Mouse (Mus musculus) G1E (cell line): ENCODE measurements around the gene Thbd. TPM values are rescaled to one million over a fixed set of nuclear protein-coding genes. Genes with fewer than 3 reads are reported as not detected.

ENCODE experiments used
- ATAC-seq: 2 replicates; pipeline ENCODE4 v1.8.0; 2016; ENCODE audit warnings: mild to moderate bottlenecking; ENCODE audit not compliant: insufficient number of reproducible peaks, poor library complexity, low FRiP score, severe bottlenecking; ENCODE audit errors: extremely low read depth
- DNase-seq: peaks from one replicate; pipeline ENCODE4 v3.0.0; 2012; ENCODE audit warnings: low spot score
- H3K27me3 ChIP-seq: 2 replicates; pipeline ENCODE4 v1.6.1; 2012; ENCODE audit warnings: mild to moderate bottlenecking, low read length, inconsistent platforms; ENCODE audit not compliant: insufficient read depth
- H3K36me3 ChIP-seq: replicated peaks from 2 replicates; pipeline ENCODE3; 2012; ENCODE audit warnings: mild to moderate bottlenecking, inconsistent platforms
- H3K4me1 ChIP-seq: 2 replicates; pipeline ENCODE4 v1.6.1; 2012; ENCODE audit warnings: low read depth, low read length, inconsistent platforms, mixed read lengths; ENCODE audit not compliant: insufficient read depth
- H3K4me3 ChIP-seq: 2 replicates; pipeline ENCODE4 v1.5.1; 2012; ENCODE audit warnings: low read depth, mild to moderate bottlenecking, inconsistent platforms, low read length, moderate library complexity, mixed read lengths
- H3K9me3 ChIP-seq: replicated peaks from 2 replicates; pipeline ENCODE4 v1.6.1; 2012; ENCODE audit warnings: inconsistent platforms
- CTCF ChIP-seq: IDR thresholded peaks from 2 replicates; pipeline ENCODE4 v1.5.1; 2012; ENCODE audit warnings: low read depth, low read length, inconsistent platforms, mixed read lengths
- GATA1 ChIP-seq: IDR thresholded peaks from 2 replicates; pipeline ENCODE4 v1.6.1; 2012; ENCODE audit warnings: borderline replicate concordance, low read length, inconsistent platforms, mixed read lengths
- GATA2 ChIP-seq: IDR thresholded peaks from 2 replicates; pipeline ENCODE4 v1.6.1; 2012; ENCODE audit warnings: low read depth, low read length, inconsistent platforms, borderline replicate concordance
- POLR2AphosphoS5 ChIP-seq: IDR thresholded peaks from 2 replicates; pipeline ENCODE4 v1.6.1; 2012; ENCODE audit warnings: low read depth, low read length, inconsistent platforms; ENCODE audit not compliant: insufficient replicate concordance
- TAL1 ChIP-seq: conservative IDR thresholded peaks from 2 replicates; pipeline ENCODE4 v1.6.1; 2012; ENCODE audit warnings: low read depth, low read length, inconsistent platforms, mixed read lengths
- polyA plus RNA-seq: library from polyadenylated mRNA; stranded (reverse); fragments of >175 nt; gene quantifications from 2 replicates; pipeline ENCODE4 v1.2.3, GENCODE M21; 2012
- total RNA-seq, 2 experiments: library from RNA; stranded (forward) in 1 of 2; stranded (reverse) in 1 of 2; fragments of 200-1000 nt in 1 of 2; fragments of >200 nt in 1 of 2; fragmentation: Nextera tagmentation in 1 of 2; gene quantifications; 2 replicates each; pipeline ENCODE4 v1.2.3; 2014 to 2017

Gene Thbd
- total and polyA plus RNA-seq, 3 experiments = not detected

DNA sequence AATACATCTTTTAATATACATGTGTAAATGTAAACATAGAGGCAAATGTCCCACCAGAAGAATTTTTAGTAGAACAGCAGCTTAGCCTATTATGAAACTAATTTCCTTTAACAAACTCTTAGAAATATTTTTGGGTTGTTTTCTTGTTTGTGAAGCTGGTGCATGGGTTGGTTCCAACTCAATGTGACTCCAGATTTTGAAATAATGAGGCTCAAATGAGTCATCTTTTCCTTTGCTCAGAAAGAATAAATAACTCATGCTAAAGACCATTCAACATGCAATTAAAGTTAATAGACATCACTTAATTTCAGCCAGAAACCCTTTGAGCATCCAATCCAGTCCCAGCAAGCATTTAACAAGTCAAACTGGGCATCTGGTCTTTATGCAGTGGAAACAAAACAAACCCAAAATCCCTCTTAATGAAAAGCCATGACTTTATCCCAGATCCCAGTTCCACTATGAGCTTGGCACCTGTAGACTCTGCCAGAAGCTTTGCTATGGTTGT is 21.1 kb upstream of the Thbd start:
- DNase-seq (no peak), ATAC-seq (no peak)
- no peaks in the 10 kb centered on the region for H3K36me3 ChIP-seq
- TF ChIP-seq TAL1 = no peak
- no peaks in the 10 kb centered on the region for H3K27me3 ChIP-seq
- H3K4me1 ChIP-seq = no peaks in the 10 kb centered on the region
- peaks cover 12% of the 10 kb centered on the region for H3K9me3 ChIP-seq
- no peak overlapping the region for H3K4me3 ChIP-seq

- no peaks in the 10 kb centered on the region for H3K36me3 ChIP-seq
- ATAC-seq (no peak), DNase-seq (no peak)
- no peak for TF ChIP-seq POLR2AphosphoS5
- no peak for TF ChIP-seq TAL1
- TF ChIP-seq GATA2 = no peak
- no peak for TF ChIP-seq GATA1
- TF ChIP-seq CTCF = no peak
- no peaks in the 10 kb centered on the region for H3K4me1 ChIP-seq
- H3K27me3 ChIP-seq = no peaks in the 10 kb centered on the region
- no peak overlapping the region for H3K4me3 ChIP-seq
- H3K9me3 ChIP-seq = peaks cover 12% of the 10 kb centered on the region
Observed at GRCm38 (mm10) chr2:148428523-148428922, 20.5 kb upstream of the Thbd start.

DNA sequence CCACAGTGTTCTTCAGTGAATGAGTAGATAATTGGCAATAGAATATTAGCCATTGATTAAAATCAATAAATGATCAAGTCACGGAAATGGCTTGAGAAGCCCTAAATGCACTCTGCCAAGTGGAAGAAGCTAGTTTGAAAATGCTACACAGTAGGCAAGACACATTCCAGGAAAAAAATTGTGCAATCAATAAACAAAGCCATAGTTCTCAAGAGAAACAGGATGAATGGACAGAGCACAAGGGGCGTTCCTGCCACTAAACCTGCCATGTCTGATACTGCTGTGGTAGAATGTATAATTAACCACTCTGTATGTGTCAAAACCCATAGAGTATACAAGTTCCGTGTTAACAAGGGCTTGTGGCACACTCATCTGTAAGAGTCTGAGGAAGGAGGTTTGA is 19.6 kb upstream of the Thbd start:
- ATAC-seq (no peak), DNase-seq (no peak)
- Histone ChIP-seq H3K4me1 (no peaks in the 10 kb centered on the region), H3K9me3 (peaks cover 7% of the 10 kb centered on the region), H3K36me3 (no peaks in the 10 kb centered on the region), H3K27me3 (no peaks in the 10 kb centered on the region), H3K4me3 (no peak overlapping the region)
- no peak for TF ChIP-seq GATA2

DNA sequence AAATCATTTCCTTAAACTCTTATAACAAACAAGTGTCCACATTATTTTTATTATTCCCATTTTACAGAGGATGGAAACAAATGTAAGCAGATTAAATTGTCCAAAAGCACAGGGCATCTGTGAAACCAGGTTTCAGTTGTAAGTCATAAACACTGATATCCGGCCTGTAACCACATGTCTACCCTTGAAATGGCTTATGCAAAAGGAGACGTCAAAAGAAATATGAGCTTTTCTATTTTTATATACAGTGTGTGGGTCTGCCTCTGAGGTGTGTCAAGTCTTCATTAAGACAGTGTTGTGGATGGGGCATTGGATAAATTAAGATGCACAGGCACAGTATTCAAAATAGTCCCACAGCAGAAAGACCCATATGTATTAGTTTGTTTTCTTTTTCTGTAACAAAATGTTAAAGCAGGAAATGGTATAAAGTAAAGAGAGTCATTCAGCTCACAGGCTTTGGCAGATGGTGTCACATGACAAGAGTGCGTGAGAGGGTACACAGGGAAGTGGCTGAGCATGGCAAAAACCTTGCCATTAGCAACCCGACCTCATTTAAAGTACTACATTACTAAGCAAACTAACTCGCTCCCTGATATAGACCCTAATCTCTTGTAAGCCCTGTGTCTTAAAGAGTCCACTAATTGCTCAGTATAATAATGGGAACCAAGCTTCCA is 17.9 kb upstream of the Thbd start:
- H3K27me3 ChIP-seq = no peaks in the 10 kb centered on the region
- no peak overlapping the region for H3K4me3 ChIP-seq
- no peaks in the 10 kb centered on the region for H3K36me3 ChIP-seq
- no peak for DNase-seq
- H3K4me1 ChIP-seq = no peaks in the 10 kb centered on the region
- peaks cover 7% of the 10 kb centered on the region for H3K9me3 ChIP-seq
- TF ChIP-seq GATA1 (no peak), TAL1 (no peak), POLR2AphosphoS5 (no peak), GATA2 (no peak), CTCF (no peak)
- no peak for ATAC-seq

DNA sequence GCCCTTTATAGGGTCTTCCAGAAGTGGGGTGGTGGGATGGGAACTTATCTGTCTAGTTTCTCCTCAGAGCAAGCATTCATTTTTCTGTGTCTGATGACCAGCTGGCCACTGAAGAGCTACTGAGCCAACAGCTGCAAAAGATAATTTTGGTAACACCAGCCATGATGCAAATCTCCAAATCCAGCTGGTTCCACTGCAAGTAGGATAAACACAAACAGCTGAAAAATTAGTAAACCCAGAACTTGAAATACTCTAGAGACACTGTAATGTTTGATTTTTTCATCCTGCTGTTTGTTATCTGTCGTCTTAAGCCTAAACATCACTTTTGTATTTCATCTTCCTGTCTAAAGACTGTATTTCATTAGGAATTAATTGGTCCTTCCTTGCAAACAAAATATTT is 13.7 kb upstream of the Thbd start:
- Histone ChIP-seq H3K4me1 (no peaks in the 10 kb centered on the region), H3K36me3 (no peaks in the 10 kb centered on the region), H3K9me3 (peaks cover 8% of the 10 kb centered on the region), H3K4me3 (no peak overlapping the region), H3K27me3 (no peaks in the 10 kb centered on the region)
- ATAC-seq (no peak), DNase-seq (no peak)
- TF ChIP-seq TAL1 (no peak), POLR2AphosphoS5 (no peak), GATA2 (no peak), GATA1 (no peak), CTCF (no peak)

DNA sequence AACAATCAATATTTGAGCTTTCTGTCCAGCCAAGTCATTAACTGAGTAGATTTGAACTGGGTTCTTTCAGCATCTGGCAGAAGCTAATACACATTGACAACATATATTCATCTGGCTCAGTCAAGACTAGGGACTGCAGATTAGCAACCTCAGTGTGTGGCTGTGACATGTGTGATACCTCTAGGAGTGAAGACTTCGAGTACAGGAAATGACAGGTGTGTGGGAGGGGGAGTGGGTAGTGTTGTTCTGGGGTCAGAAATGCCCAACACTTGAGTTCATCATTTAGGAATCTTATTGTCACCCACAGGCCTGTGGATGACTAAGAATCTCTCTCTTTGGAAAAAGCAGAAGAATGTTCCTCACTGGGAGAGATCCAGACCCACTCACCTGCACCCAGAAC is 13.1 kb upstream of the Thbd start:
- ATAC-seq = no peak

More for the DNA sequence above, 13.1 kb upstream of the Thbd start:
- H3K4me3 ChIP-seq = no peak overlapping the region
- no peak for TF ChIP-seq CTCF
- TF ChIP-seq POLR2AphosphoS5 = no peak
- TF ChIP-seq TAL1 = no peak
- TF ChIP-seq GATA2 = no peak
- TF ChIP-seq GATA1 = no peak
- no peaks in the 10 kb centered on the region for H3K4me1 ChIP-seq
- H3K36me3 ChIP-seq = no peaks in the 10 kb centered on the region
- no peak for DNase-seq
- H3K27me3 ChIP-seq = no peaks in the 10 kb centered on the region
- peaks cover 12% of the 10 kb centered on the region for H3K9me3 ChIP-seq
